Mouse (Mus musculus): ENCODE results near the gene Tmem121. TPM values are rescaled to one million over a fixed set of nuclear protein-coding genes. Genes with fewer than 3 reads are reported as not detected.

Tmem121 gene
- under 1 TPM; 0.33 to 0.46 TPM for total RNA-seq (2021)
- long read RNA-seq, experiment 1: 0 reads
- long read RNA-seq, experiment 2: 0 reads

DNA sequence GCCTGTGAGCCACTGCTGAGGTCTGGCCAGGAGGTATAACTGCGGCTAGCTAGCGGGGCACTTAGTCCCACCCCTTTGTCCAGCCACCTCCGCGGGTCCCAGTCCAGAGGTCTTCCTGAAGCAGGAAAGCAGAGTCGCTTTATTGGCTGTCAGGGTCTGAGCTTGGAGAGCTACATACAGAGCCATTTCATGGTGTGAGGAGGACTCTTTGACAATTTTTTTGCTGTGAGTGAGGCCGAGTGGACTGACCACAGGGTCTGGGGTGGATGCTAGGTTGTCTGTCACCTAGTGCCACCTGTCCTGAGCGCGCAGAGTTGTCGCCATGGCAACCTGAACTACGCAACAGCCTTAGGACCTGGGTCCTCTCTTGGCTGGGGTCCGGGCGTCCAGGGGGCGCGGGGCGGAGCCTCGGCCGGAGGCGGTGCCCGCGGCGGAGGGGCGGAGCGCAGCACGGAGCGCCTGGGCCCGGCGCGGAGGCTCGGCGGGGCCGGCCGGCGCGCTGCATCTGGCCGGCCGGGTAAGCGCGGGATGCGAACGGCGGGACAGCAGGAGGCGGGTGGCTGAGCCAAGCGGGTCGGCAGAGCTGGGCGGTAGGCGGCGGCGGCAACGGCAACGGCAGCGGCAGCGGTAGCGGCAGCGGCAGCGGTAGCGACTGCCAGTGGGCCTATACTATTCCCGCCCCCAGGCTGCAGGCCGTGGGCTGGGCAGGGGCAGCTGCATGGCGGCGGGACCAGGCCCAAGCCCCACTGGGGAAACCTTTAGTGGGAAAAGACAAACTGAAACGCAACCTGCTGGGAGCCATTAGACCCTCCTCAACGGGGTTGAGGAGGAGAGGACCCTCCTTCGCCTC, at the start of gene Tmem121:
Tmem121 (plus strand) TSS at position 489 of the 850 bp plus-strand sequence.
- DNase-seq: no peak

DNA sequence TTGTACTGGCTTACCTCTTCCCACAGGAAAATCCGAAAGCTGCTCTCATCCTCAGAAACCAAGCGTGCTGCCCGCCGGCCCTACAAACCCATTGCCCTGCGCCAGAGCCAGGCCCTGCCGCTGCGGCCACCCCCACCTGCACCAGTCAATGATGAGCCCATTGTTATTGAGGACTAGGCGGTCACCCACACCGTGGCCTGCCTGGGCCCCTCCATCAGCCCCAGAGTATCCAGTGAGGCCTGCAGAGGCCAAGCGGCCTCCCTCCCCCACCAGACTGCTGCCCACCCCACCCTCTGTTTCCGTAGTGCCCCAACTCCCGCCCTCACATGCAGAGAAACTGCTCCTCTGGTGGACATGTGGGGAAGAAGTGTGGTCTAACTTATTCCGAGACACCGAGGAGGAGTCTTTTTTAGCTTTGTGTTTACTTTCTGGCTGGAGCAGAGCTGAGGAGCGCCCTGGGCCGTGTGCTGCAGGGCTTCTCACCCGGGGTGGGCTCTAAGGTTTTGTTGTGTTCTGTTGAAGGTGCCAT, 49.2 kb upstream of the Tmem121 start:
- no peak for DNase-seq

DNA sequence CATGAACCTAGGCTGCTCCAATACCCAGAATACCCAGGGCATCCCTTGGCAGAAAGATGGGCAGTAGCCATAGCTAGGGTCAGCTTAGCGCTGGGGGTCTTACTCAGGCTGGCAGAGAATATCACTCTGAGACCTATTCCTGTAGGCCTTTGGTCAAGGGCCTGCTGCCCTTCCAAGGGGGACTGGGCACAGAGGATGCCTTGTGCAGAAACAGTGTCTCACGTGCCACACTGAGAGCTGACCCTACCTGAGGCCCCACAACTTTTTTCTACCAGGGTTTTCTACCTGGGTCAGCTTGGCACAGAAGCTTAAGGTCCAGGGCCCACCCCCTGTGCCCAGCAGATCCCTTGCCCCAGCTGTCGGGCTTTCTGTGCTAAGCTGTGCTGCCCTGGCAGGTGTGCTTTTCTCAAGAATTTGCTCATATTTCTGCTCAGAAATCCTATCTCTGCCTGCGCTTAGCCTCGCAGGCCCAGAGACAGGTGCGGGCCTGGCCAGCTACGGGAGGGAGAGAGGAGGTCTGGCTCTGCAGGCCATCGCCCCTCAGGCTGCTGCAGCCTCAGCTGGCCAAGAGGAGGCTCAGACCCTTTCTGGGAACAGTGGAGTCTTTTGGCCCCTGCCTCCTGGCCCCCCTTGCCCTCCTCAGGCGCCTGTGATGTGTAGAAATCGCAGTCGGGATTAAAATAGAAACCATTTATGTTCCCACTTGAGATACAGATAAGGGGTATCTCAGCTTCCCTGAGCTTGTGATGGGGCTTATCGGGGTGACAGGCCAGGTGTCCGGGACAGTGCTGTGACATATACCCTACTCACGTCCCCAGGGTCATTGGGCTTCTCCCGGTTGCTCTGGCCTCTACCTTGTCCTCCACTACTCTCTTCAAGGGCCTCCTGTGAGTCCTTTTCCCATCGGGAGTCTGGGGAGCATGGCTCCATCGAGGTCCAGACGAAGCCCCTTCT, 48.2 kb upstream of the Tmem121 start:
- DNase-seq: no peak

DNA sequence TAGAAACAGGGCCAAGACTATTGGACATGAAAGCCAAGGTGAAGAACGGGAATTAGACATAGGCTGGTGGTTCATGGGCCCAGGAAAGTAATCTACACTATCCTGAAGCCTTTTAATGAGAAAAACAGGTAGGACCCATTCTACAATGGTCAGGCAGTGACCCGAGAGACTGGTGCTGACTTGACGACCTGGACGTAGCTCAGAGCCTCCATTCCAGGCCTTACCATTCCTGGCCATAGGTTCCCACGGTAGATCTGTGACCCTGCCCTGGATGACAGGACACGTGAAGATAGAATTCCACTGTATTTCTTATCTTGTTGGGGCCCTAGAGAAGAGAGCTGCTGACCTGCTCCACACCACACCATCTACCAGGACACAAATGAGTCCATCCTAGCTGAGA, 47.4 kb upstream of the Tmem121 start:
- DNase-seq: no peak

DNA sequence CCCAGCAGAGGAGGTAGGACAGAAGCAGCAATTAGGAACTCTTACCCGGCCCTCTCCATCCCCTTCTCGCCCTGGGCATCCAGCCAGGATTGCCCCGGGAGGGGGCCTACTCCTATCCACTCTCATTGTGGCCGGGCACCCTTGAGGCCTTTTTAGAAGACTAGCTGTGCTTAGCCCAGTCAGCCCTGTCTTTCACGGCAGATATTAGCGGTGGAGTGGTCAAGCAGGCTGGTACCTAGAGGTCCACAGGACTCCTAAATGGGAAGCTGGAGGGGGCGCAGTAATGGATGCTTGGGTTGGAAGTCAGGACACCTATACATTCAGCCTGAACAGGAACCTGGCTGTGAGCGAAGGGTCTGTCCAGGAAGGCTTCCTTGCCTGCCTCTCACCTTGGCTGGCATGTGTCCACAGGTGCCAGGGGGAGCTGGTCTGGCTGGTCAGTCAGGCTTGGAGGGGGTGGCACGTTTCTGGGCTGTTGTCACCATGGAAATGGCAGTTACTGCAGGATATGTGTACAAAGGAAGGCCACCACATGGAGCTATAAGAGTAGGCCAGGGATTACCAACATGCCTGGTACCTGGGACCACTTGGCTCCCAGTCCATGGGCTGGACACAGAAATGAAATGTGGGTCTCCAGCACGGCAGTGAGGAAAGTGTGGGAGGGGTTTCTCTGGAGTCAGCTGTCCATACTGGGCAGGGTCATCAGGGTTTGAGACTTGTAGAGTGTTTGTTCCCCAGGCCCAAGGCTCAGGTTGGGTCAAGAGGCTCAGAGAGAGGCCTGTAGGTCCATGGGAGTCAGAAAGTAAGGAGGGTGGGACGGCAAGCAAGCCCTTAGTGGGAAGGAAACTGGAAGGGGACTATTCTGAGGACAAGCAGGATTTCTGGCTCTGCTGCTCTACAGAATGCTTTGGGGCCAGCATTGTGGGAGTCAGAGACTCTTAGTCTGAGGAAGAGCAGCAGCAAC, 46.5 kb upstream of the Tmem121 start:
- no peak for DNase-seq

DNA sequence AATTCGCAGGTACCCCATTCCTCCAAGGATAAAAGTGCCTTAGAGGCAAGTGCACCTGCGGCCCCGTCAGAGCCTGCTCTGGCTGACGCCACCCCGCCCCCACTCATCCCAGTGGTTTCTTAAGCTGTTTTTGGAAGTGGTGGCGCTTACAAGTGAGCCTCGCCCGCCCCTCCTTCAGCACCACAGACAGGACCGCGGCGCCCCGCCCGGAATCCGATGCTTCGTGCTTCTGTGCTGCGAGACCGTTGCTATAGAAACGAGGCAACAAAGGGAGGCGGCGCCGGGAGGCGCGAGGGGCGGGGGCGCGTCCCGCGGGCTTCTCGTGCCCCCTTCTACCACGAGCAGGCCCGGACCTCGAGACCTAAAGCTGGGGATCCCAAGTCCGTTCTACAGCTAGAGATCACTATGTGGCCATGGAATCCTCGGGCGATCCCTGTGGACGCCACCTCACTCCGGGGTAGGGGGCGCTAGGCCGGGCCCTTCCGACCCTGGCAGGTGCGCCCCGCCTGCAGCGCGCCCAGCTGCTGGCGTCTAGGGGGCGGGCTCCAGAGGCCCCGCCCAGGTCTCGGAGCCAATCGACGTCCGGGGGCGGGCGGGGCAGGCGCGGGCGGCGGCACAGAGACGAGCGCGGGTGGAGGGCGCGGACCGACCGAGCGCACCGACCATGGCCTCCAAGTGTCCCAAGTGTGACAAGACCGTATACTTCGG, 45.7 kb upstream of the Tmem121 start, which contains the start of gene Crip2:
Crip2 (plus strand) TSS at position 329 of the 708 bp plus-strand sequence.
- peak; percentile 90 for DNase-seq

DNA sequence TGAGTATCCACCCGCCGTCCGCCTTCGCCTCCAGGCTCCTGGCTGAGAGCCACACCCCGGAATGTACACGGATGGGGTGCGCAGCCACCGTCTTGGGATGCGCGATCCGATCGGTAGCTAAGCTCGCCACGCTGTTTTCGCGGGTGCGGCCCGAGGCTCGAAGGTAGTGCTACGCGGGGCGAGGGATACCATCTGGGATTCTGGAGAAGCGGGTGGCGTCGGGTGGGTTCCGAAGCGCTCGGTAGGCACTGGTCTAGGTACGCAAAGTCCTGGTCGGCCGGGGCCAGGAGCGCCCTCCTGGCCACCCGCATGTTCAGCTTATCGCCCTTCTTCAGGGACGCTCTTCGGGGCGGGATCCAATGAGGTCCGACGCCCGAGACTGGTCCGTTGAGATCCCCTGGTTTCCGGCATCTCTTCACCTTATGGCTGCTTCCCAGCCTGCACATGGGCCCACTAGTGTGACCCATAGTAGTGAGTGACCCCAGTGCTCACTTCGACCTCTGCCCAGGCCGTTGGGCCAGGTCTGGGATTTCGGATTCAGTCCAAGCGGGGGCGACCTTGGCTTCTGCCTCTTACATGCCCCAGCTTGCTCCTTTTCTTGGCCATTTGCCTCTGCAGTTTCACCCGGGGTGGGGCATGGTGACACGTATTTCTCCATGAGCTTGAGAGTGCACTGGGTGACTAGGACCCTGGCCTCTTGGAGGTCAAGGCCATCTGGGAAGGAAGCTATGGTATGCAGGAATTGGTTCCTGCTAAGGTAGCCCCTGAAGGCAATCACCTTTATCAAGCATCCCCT, 44.9 kb upstream of the Tmem121 start:
- peak; percentile 52 for DNase-seq

DNA sequence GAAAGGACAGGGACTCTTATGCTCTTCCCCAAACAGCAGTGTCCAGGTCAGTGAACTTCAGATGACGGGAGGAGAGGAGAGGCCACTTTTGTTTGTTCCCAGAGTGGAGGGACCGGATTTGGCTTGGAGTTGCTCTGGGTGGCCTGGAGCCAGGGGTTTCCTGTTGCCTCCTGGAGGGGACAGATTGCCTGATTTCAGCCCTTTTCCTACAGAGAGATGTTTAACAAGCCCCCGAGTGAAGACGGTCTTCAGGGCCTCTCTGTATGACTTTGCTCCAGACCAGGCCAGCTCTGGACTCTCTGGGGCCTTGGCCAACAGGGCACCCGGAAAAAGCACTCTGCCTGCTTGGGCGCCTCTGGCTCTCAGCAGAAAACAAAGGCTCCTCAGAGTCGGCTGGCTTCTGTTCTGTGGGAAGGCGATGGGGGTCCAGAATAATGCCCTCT, 44.2 kb upstream of the Tmem121 start:
- DNase-seq: peak; percentile 69

DNA sequence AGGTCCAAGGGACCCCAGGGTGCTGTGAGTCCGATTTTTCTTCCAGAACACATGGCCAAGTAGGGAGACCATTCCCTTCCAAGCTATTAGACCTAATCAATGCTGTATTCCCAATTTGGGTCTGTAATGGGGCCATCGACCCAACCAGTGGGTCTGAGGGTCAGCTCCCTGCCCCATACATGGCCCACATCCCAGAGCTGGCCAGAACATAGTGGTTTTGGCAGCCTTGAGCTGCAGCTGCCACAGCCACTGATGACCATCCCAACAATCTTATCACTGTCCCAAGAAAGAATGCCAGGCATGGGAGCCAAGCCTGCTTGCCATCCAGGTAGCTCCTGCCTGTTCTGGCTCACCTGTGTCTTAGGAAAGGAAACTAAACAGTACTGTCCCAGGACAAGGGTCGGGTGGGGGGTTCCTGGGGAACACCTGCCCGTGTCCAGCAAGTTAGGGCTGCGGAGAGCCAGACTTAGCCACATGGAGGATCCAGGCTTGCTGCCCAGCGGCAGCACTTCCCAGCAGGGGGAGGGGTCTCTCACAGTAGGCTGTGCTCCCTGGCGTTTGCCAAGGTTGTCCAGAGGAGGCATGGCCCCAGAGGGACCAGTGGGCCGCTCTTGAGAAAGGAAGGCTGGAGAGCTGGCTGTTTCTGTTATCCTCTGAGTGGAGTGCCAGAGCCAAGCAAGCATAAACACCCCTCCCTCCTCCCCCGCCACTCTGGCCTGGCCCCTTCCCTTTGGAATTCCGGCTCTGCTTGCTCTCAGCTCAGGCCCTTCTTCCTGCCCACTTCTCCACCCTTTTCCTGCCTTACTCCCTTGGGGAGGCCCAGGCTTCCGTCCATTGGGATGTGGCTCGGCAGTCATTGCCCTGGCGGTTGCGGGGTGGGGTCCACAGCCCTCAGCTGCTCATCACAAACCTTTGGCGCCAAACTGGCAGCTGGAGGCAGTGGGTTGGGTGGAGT, 43.4 kb upstream of the Tmem121 start:
- DNase-seq: peak; percentile 90

DNA sequence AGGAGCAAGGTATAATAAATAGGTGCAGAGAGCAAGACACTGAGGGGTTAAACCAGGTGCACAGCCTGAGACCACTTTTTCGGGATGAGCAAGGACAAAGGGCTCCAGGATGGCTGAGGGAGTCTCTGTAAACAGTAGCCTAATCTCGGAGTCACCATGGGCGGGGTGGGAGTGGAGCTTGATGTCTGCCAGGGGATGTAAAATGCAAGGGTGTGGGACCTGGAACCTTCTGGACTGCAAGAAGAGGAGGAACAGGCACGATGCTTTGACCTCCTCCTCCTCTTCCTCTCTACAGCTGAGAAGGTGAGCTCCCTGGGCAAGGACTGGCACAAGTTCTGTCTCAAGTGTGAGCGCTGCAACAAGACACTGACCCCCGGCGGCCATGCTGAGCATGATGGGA, 42.6 kb upstream of the Tmem121 start:
- peak; percentile 51 for DNase-seq

DNA sequence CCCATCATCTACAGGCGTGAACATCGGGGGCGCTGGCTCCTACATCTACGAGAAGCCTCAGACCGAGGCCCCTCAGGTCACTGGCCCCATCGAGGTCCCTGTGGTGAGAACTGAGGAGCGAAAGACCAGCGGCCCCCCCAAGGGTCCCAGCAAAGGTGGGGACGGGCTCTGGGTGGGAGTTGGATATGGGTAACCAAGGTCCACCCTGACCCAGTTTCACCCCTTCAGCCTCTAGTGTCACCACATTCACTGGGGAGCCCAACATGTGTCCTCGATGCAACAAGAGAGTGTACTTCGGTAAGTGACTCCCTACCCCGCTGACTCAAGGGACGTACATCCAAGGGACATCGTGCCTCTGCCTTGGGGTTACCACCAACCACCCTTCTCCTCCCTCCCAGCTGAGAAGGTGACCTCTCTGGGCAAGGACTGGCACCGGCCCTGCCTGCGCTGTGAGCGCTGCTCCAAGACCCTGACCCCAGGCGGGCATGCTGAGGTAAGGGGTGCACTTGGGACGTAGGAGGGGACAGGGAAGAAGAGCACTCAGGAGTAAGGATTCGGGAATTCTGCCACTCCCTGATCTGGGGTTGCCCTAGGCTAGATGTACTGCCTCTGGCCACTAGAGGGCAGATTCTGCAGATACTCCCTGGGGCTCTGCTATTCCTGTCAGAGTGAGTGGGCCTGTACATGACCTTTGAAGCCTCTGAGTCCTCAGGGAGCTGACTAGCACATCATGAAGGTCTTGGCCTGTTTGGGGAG, 41.6 kb upstream of the Tmem121 start:
- no peak for DNase-seq

DNA sequence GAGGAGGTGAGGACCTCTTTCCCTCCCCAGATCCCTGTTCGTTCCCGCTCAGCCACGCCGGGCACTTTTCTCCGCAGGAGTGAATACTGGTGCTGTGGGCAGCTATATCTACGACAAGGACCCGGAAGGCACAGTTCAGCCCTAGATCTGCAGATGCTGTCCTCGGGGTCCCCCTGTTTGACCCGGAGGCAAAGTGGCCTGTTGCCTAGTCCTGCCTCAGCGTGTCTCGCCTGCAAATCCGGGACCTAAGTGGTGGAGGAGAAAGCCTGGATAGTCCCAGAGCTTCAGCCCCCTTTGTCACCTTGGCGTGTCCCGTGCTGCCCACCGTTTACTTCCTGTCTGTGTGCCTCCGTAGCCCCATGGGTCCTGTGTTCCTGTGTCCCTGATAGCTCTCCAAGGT, 40.8 kb upstream of the Tmem121 start:
- DNase-seq: no peak

DNA sequence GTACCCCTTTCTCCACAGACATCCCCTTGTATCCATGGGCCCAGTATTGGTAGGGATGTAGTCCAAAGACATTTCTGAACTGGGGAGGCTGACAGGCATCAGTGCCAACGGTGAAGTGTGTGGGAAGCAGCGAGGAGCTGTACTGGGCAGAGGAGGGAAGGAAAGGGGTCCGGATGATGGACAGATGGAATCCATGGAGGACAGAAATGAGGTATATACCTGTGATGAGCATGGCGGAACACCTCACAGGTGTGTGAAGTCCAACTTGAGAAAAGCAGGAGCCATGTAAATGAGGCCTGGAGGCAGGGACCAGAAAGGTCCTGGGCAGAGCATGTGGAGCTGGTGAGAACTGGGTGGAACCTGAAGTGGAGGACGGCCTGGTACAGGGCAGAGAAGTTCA, 40.1 kb upstream of the Tmem121 start:
- DNase-seq: no peak

DNA sequence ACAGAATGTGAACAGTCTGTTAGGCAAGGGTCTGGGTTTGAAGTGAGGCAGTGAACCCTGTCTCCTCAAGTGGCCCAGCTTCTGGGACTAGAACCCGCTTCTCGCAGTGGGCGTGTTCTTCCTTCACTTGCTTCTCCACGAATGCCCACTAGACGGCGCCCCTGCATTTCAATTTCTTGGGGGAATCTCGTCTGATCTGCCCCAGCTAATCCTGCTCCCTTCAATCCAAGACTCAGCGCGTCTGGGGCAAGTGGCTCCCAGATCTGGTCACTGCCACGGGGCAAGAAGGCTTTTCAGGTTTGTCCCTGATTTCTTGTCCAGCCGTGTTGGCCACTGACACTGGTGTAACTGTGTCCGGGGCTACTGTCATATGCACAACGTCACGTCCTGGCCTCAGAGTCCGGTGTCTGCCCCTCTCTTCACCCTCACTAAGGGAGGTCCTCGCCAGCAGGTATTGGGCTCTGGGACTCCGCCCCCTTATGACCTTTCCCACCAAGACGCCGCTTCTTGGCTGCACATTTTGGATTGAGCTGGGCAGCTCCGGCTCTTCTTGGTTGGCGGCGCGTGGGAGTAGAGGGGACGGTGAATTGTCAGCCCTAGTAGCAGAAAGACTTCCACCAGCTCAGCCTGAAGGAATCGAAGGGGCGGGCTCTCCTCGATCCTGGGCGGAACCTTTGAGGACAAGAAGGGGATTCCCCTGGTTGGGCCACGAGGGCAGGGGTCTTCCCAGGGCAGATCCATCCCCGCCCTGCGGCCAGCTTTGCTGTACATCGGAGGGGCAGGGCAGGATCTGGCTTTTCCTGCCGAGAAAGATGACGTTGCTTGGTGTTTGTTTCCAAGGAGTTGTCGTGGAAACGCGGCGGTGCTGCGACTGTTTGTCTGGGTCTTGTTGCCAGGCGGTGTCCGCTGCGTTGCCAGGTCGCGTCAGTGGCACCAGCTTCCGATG, 39.3 kb upstream of the Tmem121 start, which contains the start of gene Crip1:
Crip1 (plus strand) TSS at position 205 of the 946 bp plus-strand sequence.
- peak; percentile 77 for DNase-seq

DNA sequence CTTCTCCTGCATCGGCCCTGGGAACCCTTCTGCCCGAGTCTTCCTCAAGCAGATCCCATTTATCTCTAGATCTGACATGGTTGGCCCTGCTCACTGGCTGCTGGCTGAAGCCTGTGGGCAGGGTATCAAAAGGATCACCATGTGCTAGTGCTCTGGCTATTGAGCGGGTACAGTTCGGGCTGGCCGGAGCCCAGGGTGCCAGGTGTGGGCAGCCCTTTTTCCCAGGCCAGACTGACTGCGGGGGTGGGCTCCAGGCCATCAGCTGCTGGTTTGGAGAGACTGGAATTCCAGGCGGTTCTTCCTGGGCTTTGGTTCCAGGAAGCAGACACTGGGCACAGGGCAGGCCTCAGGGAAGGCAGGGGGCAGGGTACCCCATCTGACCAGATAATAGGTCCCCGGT, 38.2 kb upstream of the Tmem121 start:
- DNase-seq: peak; percentile 85

DNA sequence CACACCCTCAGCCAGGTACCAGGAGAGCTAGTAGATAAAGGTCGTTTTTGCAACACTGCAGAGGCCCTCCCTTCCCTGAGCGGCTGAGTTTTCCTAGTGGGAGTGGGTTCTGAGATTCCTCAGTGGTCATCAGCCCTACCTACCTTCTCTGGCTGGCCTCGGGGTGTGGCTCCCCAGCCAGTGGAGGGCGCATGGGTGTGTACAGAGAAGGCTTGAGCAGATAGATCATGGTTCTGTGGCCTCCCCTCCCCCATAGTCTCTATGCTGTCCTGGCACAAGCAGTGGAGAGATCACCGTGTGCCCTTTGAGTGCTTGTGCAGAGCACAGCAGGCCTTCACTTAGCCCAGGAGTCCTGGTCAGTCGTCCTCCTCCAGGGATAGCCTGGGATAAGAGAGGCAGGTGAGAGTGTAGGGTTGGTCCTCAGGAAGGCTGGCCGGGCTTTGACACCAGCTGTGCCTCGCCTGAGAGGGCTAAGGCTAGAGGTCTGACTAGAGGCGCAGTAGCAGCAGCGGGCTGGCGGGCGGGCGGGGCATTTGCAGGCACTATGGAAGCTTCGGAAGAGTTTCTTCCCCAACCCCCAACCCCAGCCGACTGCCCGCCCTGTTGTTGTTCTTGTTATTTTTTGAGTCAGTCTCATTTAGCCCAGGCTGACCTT, 37.2 kb upstream of the Tmem121 start:
- DNase-seq: peak; percentile 58
